Mouse (Mus musculus) mesoderm, embryonic 11.5 days (tissue): ENCODE results near the gene Cdh8.
A peak's percentile ranks its signal among the peaks of the same experiment; 100 is the strongest.

Experiments used
- DNase-seq: peaks from one replicate; pipeline ENCODE4 v3.0.0-alpha.2; 2012; ENCODE audit warnings: low read depth, low spot score

Gene Cdh8

DNA sequence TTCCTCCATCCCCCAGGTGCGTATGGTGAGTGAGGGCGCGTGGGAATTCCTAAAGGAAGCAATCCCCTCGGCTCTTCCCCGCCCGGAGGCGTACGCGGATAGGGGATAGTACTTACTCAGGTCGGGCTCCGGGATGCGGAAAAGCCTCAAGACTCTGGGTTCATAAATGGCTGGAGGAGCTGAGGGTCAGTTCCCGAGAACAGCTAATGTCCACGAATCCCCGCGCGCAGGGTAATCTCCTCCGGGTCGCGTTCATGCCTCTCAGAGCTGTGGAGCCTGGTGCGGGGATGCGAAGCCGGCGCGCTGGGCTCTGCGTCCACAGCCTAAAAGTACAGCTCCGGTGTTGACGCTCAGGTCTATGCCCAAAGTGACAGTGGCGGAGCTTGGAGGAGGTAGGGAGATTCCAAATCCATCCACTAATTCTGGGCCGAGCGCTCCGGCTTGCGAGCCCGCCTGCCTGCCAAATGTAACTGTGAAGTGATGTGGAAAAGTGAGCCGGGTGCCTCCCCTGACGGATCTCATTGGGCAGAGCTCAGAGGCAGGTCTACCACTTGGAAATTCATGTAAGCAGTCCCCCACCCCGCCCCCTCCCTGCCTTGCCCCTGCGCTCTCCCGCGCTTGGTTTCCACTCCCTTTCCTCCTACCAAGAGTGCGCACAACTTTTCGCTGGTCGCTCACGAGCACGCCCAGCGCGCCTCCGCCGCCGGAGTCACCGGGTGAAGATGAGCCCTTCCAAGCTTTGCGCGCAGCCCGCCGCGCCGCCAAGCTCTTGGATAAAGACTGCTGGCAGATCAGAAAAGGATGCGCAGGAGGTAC is at the start of gene Cdh8:
TSS of gene Cdh8 (minus strand) at position 506 of the 816 bp plus-strand sequence.
- peak; percentile 74 for DNase-seq

DNA sequence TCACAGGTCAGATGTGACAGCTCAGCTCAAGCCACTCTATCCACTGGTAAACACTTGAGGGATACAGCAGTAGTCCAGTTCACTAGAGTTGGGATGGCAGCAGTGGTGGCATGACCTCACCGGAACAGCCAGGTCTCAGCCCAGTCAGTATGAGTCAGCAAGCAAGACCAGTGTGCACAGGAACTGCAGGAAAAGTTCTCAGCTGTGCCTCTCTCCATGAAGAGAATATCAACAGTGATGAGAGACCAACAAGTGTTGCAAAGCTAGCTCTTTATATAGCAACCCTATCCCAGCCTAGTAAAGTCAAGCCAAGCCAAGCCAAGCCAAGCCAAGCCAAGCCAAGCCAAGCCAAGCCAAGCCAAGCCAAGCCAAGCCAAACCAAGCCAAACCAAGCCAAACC is 30.2 kb upstream of the Cdh8 start:
- DNase-seq: no peak

DNA sequence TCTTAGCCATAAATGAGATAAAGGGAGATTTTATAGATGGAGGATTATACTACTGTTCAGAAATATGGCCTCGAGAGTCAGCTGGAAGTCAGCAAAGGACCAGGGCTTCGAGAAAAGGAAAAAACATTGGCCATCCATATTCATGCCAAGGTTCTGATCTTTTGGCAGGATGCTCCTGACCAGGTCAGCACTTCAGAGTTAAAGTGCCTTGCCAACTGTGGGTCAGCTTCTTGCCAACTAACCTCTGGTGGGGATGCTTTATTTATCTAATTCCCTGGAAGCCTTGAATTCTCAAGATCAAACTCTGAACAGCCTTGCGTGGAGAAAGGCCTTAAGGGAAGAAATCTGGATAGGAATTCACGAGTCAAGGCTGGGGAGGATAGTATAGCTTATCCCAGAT is 9.6 kb upstream of the Cdh8 start:
- no peak for DNase-seq

DNA sequence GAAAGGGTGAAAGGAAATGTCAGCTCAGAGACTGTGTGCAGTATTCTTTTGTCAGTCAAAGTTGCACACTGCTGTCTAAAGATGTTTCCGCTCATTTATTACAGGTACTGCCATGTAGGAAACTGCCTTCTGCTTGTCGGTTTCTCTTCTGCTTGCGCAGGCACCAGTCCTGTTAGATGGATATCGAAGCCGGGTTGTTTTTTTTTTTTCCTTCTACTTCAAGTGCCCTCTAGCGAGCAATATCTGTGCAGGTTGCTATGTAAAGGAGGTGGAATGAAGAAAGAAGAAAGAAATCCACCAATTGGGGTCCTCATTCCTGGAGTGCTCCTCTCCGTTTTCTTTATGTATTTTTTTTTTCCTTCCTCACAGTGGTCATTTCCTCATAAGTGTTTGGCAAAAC is 5.2 kb upstream of the Cdh8 start:
- DNase-seq: no peak

DNA sequence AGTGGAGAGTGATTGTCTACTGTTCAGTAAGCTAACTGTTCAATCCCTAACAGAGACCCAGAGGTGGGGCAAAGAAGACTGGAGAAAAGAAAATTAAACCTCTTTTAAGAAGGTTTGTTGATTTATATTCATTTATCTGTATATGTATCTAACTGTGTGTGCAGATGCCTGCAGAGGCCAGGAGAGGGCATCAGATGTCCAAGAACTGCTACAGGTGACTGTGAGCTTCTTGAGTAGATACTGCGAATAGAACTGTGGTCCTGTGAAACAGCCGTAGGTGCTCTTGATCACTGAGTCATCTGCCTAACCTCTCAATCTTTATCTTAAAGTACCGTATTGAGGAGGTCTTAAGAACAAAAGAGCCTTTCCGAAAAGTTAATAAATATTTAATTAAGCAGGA is 3.5 kb upstream of the Cdh8 start:
- DNase-seq: no peak

DNA sequence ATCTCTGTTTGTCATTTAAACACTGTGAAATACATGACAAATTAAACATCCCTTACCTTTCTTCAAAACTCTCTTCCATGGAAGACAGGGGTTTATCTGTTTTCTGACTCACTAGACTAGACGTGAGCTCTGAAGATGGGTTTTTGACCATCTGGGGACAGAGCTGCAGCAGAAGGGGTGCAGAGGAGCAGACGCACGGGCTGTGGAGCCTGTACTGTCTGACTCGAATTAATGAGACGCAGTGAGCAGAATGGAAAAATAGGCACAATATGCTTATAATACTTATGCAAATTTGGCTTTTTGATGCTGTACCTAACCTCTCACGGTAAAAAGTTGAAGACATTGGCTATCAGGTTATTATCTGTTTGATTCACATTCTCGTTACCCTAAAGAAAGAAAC is 1.2 kb upstream of the Cdh8 start:
- no peak for DNase-seq

DNA sequence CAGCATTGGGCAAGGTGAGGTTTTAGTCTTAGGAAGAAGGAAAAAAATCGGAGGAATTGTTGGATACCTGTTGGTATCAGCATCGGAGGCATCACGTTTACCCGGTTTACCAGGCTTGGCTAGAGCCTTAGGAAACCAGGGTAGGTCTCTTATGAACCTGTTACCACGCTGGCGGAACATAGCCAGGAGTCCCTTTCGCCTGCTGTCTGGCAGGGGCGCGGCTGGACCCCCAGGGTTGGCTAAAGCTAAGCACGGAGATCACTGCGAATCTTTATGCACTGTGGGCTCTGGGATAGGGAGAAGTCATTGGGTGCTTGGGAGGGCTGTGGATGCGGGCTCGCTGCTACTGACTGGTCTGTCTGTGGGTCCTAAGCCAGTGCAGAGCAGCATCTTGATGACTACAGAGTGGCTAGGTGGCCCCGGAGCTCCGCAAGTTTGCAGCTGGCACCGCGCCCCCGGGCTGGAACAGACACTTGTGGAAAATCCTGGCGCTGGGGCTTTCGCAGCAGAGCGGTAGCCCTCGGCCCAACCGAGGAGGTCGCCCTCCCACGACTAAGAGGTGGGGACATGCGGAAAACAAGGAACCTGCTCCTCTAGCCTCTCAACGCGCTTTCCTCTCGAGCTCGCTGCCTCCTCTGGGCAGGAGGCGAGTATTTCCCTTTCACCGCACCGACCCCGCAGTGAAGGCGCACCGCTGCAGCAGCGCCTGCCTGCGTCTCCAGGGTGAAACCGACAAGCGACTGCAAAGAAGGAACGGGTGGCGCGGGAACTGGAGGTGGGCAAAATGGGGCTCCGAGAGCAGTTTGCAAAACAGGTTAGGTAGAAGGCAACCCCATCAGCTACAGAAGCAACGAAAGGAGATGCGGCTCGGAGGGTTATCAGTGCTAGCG is 950 bp downstream of the Cdh8 start:
- peak; percentile 21 for DNase-seq

DNA sequence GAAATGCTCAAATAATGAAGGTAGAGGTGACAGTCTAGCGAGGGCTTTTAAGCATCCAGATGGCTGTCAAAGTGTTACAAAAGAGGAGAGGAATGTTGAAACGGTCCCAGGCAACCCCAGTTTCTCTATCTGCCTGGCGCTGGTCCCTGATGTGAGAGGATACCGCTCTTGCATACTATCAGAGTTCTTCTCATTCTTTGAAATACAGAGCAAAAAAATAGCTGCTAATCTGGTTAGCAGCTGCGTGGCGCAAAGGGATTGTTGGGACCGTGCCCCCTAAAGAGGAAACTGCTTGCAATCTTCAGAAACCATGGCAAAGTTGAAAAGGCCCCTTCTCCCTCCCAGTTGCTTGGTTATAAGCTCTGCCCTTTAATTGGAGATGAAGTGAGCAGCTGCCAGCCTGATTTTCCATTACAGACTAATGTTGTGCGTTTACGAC is 1.8 kb downstream of the Cdh8 start:
- DNase-seq: peak; percentile 14

DNA sequence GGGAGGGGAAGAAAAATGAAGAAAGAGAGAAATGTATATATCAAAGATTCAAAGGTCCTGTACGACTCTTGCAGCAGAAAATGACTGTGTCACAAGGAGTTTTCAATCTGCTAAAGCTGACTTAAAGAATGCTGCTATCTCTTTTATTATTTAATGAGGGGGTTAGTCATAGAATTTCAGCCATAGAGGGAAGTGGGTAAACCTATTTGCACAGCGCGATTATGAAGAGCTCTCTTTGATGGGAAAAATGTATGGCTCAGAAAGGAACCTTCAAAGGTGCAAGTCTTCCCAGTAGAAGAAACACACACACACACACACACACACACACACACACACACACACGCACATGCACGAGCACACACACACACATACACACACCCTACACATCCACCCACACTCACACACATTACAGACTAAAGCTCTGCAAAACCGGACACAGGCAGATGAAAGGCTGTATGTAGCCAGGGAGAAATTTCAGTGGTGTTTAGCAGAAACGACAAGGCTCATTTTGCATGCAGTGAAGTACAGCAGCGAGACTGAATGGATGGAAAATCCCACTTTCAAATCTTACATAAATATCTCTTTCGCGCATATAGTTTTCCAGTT is 2.3 kb downstream of the Cdh8 start:
- no peak for DNase-seq

DNA sequence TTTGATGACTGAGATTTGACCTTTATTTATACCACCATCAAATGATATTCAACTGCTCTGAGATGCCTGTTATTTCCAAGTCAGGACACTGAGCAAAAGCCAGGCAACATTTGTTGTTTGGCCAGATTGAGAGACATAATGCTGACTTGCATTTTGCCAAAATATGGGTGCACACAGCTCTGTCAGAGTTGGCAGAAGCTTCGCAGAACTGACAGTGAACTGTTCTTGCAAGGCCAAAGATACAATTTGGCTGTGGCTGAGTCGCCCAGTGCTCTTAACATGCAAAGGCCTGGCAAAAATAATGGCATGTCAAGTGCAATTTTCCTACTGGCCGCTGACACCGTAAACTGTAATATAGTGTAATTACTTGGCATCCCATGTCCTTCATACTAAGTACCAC is 22.4 kb downstream of the Cdh8 start:
- DNase-seq: no peak

DNA sequence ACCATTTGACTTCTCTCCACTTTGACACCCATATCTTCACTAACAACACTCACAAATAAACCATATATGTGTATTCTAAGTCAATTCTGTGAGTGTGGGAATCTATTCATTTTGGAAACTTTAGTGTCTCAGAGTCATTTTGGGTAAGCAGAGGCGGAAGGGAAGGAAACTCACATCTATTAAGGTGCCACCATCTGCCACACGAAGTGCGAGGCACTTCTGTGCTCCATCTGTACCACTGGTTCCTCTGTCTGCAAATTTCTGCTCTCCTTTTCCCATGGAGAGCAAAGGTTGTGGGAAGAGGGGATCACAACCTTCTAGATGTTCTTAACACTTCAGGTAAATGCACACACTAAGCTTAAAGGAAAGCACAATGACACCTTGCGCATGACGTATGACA is 46.2 kb downstream of the Cdh8 start:
- DNase-seq: no peak

DNA sequence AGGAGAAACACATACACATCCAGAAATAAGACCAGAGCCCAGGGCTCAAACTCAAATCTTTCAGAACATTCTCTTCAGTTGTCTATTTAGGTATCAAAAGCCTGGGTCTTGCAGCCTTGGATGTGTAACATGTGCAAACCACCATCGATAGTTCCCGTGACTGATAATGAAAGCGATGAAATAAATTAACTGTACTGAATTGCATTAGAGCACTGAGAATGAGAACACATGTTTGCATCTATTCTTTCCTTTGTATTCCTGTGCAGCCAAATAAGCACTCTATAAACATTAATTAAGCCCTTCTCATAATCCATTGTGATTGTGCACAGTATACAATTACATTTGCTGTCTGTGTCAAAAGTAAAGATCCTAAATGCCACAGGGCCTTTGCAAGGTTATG is 47.1 kb downstream of the Cdh8 start:
- DNase-seq: no peak

DNA sequence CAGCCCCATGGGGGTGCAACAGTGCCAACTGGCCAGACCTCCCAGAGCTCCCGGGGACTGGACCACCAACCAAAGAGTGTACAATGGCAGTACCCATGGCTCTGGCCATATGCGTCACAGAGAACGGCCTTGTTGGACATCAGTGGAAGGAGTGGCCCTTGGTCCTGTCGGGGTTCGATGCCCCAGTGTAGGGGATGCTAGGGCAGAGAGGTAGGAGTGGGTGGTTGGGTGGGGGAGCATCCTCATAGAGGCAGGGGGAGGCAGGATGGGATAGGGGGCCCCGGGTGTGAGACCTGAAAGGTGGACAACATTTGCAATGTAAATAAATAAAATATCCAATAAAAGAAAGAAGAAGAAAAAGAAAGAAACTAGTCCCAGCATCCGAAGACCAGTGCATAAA is 47.8 kb downstream of the Cdh8 start:
- no peak for DNase-seq

DNA sequence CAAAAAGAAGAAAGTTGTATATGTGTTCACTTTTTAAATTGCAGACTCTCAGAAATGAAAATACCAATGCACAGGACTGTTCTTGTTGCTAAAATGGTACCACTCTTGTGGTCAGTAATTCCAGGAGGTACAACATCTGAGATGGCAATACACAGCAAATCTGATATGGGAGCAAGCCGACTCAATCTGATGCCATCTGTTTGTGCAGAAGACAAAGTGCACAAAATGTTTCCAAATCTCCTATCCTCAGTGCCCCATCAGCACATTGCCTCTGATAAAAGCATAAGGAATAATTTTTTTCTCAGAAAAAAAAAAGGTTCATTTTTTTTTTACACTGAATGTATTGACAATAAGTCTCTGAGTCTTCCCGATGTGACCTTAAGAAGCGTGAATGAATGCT is 62.3 kb downstream of the Cdh8 start:
- no peak for DNase-seq

DNA sequence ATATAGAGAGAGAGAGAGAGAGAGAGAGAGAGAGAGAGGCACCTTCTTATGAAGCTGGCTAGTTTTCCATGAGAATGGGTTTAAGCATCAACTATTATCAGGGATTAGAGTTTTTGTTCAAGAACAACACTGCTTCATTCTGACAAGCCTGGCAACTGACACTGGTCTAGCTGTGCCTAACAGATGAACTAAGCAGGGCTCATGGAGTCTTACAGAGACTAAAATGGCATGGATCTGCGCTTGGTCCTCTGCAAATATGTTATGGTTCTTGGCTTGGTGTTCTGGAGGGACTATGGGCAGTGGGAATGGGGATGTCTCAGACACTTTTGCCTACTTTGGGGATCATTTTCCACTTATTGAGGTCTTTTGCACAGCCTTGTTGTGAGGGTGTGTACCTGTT is 63.0 kb downstream of the Cdh8 start:
- DNase-seq: no peak

DNA sequence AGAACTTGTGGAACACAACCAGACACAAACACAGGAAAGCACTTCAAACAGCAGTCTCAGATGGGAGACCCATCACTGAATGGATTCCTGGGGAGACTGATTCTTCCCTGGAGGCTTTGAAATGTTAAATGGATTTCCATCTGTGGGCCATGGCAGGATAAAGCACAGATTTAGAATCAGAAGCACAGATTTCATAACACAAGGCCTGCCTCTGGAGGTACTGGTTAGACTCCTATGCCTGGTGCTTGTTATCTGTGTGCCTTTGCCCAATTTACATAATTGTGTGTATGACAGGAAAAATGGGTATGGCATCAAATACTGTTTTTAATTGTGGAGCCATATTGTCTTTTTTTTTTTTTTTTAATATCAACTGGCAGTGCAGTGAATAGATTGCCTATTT is 66.8 kb downstream of the Cdh8 start:
- no peak for DNase-seq

DNA sequence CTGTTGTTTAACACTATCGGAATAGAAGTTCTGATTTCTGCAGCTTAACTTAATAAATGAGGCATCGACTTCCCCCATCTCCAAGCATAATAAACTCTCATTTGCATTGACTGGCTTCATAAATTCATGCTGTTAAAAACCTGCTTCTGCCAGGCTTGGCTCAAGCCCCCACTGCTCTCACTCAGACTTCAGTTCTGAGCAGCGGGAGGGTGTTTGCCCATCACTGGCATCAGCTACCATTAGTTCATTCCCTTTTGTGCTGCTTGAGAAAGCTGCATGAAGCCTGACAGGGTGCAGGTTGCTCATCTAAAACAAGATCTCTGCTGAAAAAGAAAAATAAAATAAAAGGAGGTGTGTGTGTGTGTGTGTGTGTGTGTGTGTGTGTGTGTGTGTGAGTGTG is 67.7 kb downstream of the Cdh8 start:
- DNase-seq: no peak

DNA sequence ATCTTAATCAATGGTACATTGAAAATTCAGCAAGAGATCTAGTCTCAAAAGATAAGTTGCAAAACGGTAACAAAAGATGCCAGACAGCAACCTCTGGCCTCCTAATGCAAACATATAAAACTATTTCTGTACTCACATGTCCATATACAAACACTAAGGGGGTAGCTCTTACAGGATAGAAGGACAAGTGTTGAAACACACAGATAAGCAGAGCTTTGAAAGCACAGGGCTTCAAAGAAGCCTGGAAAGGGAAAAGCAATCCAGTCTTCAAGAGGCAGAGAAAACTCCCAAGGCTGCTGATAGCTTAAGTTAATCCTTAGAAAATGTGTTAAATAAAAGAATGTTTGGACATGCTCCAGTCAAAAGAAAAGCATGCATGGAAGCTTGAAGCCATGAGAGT is 77.0 kb downstream of the Cdh8 start:
- no peak for DNase-seq

DNA sequence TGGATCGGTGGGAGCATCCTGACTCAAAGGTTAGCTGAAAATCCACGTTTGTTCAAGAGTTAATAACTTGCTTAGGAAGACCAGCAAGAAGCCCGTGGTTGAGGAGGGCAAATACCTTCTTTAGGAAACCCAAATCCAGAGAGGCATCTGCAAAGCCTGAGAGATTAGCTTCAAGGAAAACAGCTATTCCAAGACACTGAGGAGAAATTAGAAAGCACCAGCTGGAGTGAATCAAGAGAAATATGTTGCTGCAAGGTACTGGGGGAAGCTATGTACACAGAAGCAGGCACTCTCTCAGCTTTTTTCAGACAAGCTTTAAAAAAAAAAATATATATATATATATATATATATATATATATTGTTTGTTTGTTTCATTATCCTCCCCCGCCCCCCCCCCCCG is 88.7 kb downstream of the Cdh8 start:
- no peak for DNase-seq

DNA sequence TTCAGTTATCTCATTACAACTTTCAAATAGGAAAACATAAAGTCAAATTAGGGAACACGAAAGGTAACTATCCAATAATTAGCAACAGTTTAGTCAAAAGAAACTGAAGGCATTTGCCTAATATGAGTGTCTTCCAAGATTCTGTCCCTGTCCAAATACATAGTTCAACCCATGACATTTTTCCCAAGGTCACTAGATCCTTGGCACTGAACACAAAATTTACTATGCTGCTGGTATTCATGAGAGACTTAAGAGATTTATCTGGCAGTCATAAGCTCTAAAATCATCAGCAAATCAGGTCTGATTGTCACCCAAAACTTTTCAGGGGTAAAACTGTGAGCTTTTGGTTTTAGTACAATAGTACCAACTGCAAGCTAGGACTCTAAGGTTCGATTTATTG is 101.7 kb downstream of the Cdh8 start:
- DNase-seq: no peak

DNA sequence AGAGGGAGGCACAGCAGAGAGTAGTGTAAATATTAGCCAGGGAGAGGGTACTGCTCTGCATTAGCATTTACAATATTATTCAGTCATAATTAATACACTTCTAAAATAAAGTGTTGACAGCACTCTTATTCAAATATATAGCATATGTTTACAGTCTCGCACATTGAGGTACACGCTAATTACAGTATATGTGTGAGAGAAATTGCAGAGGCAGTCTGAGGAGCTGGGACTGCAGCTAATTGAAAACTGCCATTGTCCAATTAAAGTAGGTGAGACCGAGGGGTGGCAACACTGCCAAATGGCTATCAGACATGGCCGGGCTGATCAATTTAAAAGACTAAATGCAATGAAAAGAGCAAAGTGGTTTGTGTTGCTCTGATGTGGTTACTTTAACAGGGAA is 112.1 kb downstream of the Cdh8 start:
- DNase-seq: no peak

DNA sequence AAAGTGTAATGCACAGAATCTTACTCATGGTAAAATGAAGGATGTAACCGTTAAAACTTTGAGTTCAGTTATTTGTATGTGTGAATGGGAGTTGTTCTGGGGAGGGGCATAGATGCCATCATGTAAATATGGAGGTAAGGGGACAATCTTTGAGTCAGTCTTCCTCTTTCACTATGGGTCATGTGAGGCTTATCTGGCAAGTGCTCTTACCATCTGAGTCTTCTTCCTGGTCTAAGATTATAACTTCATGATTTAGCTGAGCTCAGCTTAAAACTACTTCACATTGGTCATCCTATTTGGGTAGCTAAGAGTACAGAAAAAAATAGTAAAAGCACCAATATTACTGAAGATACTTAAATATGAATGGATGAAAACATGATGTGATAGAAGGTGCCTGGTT is 126.1 kb downstream of the Cdh8 start:
- no peak for DNase-seq

DNA sequence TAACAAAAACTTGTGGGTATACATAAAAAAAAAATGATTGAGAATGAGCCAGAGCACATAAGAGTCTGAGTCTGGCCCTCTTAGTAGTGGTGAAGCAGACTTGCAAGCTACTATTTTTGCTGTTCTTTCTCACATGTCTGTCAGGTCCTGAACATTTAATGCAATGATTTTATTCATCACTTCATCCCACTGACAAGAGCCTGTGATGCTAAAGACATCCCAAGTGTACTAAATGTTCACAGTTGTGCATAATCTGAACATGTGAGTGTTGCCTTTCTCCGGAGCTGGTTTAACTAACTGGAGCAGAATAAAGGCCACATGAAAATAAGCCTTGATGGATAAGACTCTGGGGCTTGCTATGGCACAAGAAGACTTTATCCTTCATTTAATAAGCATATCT is 131.2 kb downstream of the Cdh8 start:
- DNase-seq: no peak
